Mouse (Mus musculus) embryo, embryonic 10 days (tissue): ENCODE results near the gene Cacnb4.
A peak's percentile ranks its signal among the peaks of the same experiment; 100 is the strongest.

Experiments used
- DNase-seq: peaks from one replicate; pipeline ENCODE4 v3.0.0-alpha.2; 2015; ENCODE audit warnings: low spot score

Gene Cacnb4

GRCm38 (mm10) chr2:52676023-52676912 is at the start of gene Cacnb4:
Gene Cacnb4 (minus strand): TSS chr2:52676831.
- peak; percentile 65 for DNase-seq

- DNase-seq: peak; percentile 35
Measured at GRCm38 (mm10) chr2:52720231-52721025, 43.8 kb upstream of the Cacnb4 start.

GRCm38 (mm10) chr2:52717076-52717475 is 40.4 kb upstream of the Cacnb4 start:
- no peak for DNase-seq

- no peak for DNase-seq
Measured at GRCm38 (mm10) chr2:52715538-52715937, 38.9 kb upstream of the Cacnb4 start.

- DNase-seq: no peak
Measured at GRCm38 (mm10) chr2:52714111-52714510, 37.5 kb upstream of the Cacnb4 start.

GRCm38 (mm10) chr2:52710804-52711203 is 34.2 kb upstream of the Cacnb4 start:
- DNase-seq: no peak

GRCm38 (mm10) chr2:52709417-52709816 is 32.8 kb upstream of the Cacnb4 start:
- no peak for DNase-seq

- DNase-seq: no peak
Measured at GRCm38 (mm10) chr2:52701368-52702036, 24.9 kb upstream of the Cacnb4 start.

GRCm38 (mm10) chr2:52700352-52700751 is 23.7 kb upstream of the Cacnb4 start:
- DNase-seq: no peak

- DNase-seq: no peak
Measured at GRCm38 (mm10) chr2:52694604-52695003, 18.0 kb upstream of the Cacnb4 start.

GRCm38 (mm10) chr2:52691745-52692144 is 15.1 kb upstream of the Cacnb4 start:
- DNase-seq: peak; percentile 13

GRCm38 (mm10) chr2:52686601-52687000 is 10.0 kb upstream of the Cacnb4 start:
- no peak for DNase-seq

GRCm38 (mm10) chr2:52677589-52677988 is 958 bp upstream of the Cacnb4 start:
- DNase-seq: no peak

- DNase-seq: peak; percentile 10
Measured at GRCm38 (mm10) chr2:52676913-52677303, 277 bp upstream of the Cacnb4 start.

GRCm38 (mm10) chr2:52675278-52675987 is 1.2 kb downstream of the Cacnb4 start:
- peak; percentile 31 for DNase-seq

- peak; percentile 42 for DNase-seq
Measured at GRCm38 (mm10) chr2:52674886-52675277, 1.7 kb downstream of the Cacnb4 start.

- no peak for DNase-seq
Measured at GRCm38 (mm10) chr2:52673172-52673571, 3.5 kb downstream of the Cacnb4 start.

GRCm38 (mm10) chr2:52670733-52671132 is 5.9 kb downstream of the Cacnb4 start:
- no peak for DNase-seq

- no peak for DNase-seq
Measured at GRCm38 (mm10) chr2:52668480-52668879, 8.2 kb downstream of the Cacnb4 start.

- DNase-seq: no peak
Measured at GRCm38 (mm10) chr2:52656722-52657121, 19.9 kb downstream of the Cacnb4 start.

GRCm38 (mm10) chr2:52654541-52654940 is 22.1 kb downstream of the Cacnb4 start:
- DNase-seq: no peak

- DNase-seq: no peak
Measured at GRCm38 (mm10) chr2:52651547-52651946, 25.1 kb downstream of the Cacnb4 start.
